Mouse (Mus musculus): ENCODE data around the gene Kif26a.

GRCm38 (mm10) chr12:112101045-112101444, 45.0 kb upstream of the Kif26a start:
- TF ChIP-seq POLR2A (IDR thresholded peaks at IDR 0.05; ENCODE audit: insufficient read depth, low read depth, low read length): no peak
- no peak for TF ChIP-seq CTCF (IDR thresholded peaks at IDR 0.05; ENCODE audit: insufficient read depth, low read depth, low read length)

All from olfactory bulb, adult 2 months (tissue).